Mouse (Mus musculus): ENCODE results near the gene Zfp986.
"Not testable (repeated sequence)": the region's sequence is repeated elsewhere in the genome, so short reads cannot be mapped to it uniquely, and the experiment has no call there.

The Zfp986 gene

DNA sequence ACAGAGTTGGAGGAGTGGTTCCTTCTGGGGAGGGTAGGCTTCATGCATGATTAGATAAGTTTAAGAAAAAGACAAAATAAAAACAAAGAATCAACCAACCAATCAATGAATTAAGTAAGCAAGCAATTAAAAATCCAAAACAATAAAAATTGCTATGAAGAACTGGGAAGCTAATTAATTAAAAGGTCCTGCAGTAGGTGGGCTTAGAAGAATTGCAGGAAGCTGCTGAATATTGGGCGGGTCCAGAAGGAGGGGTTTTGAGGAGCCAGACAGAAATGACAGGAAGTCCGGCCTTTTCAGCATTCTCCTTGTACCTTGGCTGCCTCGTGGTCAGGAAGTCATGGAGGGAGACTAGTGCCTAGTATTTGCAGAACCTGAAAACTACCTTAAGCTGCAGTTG, at the start of gene Zfp986:
Zfp986 (plus strand) TSS at position 301 of the 400 bp plus-strand sequence.
- DNase-seq (ENCODE audit: low spot score in 2 of 2) = not testable (repeated sequence)

DNA sequence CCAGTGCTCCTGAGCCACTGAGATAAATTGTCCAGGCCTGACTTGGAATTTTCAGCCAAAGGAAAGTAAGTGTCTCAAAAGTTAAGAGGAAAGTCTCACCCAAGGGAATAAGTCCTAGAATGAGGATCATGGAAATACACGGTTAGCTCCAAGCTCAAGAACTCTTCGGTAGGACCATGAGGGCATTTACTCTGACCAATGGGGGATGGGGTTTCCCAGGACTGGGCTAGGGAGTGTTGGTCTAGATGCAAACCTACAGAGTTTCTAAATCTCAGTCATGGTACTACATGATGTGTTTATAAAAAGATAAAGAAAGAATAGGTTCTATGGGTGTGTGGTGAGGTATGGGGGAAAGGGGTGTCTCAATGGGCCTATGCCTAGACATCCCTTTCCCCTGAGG, 48.6 kb upstream of the Zfp986 start:
- not testable (repeated sequence) for DNase-seq (ENCODE audit: low spot score in 2 of 2)

DNA sequence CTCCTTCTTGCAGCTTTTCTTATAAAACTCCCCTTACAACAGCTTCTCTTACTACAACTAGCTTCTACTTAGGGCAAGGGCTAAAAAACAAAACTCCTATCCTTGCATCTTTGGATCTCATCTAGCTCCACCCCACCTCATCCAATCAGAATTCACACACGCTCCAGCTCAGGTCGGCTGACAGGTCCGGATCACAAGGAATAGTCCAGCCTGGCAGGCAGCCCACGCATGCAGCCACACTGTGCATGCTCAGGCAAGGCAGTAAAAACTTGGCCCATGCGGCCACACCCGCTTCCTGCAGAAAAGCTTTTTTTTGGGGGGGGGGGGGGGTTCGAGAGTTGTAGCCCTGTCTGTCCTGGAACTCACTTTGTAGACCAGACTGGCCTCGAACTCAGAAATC, 43.0 kb upstream of the Zfp986 start:
- DNase-seq (ENCODE audit: low spot score in 2 of 2) = not testable (repeated sequence)

DNA sequence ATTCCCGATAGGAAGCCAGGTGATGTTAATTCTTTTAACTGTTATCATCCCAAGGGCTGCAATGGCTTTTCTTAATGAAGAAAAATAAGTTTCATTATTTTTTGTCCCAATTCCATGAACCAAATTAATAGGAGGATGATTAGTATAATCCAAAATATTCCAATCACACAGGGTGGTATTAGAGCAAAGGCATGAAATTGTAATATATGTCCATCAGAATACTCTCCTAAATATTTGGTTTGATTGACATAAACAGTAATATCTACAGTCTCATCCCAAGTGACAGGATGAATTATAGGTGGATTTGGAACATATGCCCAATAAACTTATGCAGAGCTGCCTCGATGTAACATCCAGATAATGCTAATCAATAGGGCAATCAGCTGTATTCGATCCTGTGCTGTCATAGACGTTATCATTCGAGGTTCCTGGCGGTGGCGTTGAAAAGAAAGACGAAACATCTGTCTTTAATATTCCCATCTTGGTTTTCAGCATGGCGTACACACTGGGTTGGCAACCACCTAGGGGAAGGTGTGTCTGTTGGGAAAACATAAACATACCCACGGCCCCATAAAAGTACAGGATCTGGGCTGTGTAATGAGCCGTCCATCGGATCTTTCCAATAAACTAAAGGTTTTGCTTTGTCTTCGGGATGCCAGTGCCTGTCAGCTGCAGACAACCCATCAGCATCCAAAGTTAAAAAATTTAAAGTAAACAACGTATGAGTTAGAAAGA, 37.1 kb upstream of the Zfp986 start:
- DNase-seq (ENCODE audit: low spot score in 2 of 2) = not testable (repeated sequence)

DNA sequence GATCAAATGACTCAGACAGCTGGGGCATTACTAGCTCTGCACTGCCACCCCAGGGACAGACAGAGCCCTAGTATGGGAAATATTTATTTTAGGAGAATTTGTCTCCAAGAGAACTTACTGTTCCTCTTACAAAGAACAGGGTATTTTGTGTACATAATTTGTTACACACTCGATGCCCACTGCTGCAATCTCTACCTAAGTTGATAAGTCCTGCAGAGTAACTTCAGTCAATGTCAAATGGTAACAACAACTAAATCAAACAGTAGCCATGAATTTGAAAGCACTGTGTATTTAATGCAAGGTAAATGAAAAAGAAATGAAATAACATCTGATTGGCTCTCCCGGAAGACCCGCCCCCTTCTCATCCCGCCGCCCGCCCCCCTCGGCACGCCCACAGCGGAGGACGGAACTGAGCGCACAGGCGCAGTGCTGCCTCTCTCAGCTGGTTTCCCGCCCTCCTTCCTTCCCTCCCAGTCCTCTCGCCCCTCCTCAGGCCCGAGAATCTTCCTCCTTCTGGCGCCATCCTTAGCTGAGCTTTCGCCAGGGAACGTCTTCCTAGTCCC, 32.2 kb upstream of the Zfp986 start:
- not testable (repeated sequence) for DNase-seq (ENCODE audit: low spot score in 2 of 2)

DNA sequence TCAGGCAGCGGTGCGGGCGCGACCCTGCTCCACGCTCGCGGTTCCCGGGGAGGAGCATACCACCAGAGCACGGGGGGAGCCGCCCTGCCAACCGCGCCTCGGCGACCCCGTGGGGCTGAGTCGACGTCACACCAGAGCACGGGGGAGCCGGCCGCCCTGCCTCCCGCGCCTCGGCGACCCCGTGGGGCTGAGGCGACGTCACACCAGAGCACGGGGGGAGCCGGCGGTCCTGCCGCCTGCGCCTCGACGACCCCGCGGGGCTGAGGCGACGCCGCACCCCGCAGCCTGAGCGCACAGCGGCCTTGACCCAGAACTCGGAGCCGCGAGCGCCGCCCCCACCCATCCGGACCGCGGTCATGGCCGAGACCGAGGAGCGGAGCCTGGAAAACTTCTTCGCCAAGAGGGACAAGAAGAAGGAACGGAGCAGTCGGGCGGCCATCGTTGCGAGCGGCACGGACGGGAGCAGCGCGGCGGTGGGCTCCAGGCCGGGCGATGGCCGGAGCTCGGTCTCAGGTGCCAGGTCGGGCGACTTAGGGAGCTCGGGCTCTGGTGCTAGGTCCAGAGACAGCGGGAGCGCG, 31.6 kb upstream of the Zfp986 start:
- DNase-seq (ENCODE audit: low spot score in 2 of 2) = not testable (repeated sequence)

DNA sequence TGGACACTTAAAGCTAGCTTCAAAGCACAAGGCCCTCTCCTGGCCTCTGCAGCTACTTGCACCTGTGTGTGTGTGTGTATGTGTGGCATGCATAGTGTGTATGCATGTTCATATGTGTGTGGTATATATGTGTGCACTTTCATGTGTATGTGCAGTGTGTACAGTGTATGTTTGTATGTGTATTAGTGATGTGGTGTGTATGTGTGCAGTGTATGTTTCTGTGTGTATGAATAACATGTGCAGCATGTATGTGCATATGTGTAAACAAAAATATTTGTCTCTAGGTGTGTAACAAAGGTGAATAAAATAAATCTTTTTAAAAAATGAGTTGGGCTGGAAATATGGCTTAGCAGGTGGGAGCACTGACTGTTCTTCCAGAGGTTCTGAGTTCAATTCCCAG, 21.8 kb upstream of the Zfp986 start:
- not testable (repeated sequence) for DNase-seq (ENCODE audit: low spot score in 2 of 2)

DNA sequence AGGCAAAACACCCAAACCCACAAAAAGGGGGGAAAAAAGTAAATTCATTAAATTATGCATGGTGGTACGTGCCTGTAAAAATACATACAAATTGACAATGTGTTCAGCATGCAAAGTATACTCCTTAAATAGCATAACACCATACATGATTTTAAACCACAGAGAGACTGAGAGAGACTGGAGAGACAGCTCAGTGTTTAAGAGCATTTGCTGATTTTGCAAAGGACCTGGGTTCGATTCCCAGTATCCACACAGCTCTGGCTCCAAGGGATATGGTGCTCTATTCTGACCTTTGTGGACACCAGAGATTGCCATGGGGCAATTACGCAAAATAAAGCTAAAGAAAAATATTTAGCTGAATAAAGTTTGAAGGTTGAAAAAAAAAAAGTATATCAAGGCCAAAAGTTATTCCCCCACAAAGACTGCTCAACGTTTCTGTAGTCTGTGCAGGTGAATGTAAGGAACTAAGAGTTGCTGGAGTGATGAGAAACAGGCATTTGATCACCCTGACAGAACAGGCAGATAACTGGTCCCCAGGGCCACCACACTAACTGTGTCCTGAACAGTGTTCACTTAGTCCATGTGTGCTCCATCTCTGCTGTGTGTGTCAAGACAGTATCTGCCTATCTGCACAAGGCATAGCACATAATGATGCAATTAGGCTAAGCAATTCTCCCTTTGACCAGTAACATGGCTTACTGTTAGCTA, 20.3 kb upstream of the Zfp986 start:
- not testable (repeated sequence) for DNase-seq (ENCODE audit: low spot score in 2 of 2)

DNA sequence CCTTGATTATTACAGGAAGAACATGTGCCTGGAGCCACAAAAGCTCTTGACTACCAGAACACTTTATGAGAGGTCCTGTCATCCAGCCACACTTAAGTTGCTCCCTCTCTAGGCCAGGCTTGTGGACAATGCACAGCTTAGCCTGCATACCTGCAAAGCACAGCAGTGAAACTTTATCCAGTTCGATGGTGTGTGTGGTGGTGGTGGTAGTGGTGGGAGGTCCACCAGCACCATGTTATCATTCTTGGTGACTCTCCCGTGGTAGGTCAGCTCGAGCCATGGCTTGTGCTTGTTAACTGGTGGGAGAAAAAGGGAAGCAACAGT, 19.7 kb upstream of the Zfp986 start:
- DNase-seq (ENCODE audit: low spot score in 2 of 2) = not testable (repeated sequence)

DNA sequence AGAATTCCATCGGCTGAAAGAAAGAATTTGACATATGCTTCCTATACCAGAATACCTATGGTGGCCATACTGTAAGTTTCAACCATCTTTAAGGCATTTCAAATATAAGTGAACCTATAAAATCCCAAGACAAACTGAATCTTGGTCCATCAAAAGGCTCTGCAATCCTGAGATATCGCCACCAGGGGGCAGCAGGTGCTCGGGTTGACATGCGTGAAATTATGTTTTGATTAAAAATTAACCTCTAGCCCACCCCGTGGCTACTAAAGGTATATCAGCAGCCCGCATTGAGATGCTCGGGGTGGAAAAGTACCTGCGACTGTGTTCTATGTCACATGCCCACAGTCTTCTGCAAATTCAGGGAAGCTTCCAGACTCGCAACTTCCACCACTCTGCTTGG, 17.2 kb upstream of the Zfp986 start:
- not testable (repeated sequence) for DNase-seq (ENCODE audit: low spot score in 2 of 2)

DNA sequence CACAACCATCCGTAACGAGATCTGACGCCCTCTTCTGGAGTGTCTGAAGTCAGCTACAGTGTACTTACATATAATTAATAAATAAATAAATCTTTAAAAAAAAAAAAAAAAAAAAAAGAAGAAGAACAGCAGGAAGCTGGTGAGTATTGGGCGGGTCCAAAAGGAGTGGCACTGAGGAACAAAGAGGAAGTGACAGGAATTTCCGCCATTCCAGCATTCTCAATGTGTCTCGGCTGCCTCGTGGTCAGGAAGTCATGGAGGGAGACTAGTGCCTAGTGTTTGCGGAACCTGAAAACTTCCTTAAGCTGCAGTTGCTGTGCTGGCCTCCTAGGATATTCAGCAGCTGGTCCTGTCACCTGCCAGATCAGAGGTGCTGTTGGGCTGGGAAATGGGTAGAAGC, 4.7 kb upstream of the Zfp986 start:
- DNase-seq (ENCODE audit: low spot score in 2 of 2) = not testable (repeated sequence)
